Mouse (Mus musculus) CH12.LX (cell line): ENCODE results near the gene Sirt6. TPM values are rescaled to one million over a fixed set of nuclear protein-coding genes. Genes with fewer than 3 reads are reported as not detected.

Source experiments
- DNase-seq: peaks from one replicate; pipeline ENCODE4 v3.0.0-alpha.2; 2013; ENCODE audit errors: extremely low read depth
- H3K27ac ChIP-seq: 2 replicates; pipeline ENCODE4 v1.5.1; 2012; ENCODE audit warnings: low read depth, mild to moderate bottlenecking, control low read depth, moderate library complexity; ENCODE audit not compliant: insufficient read depth
- H3K27me3 ChIP-seq: replicated peaks from 2 replicates; pipeline ENCODE3; 2012; ENCODE audit warnings: inconsistent platforms
- H3K36me3 ChIP-seq, 2 experiments: replicated peaks in 1 of 2; 2 replicates each; pipeline versions ENCODE3 to v1.6.1; 2012; ENCODE audit warnings: inconsistent platforms in 1 of 2, low read length in 1 of 2, mild to moderate bottlenecking in 1 of 2, mixed read lengths in 1 of 2, moderate library complexity in 1 of 2; ENCODE audit not compliant: control insufficient read depth in 1 of 2, insufficient read depth in 1 of 2
- H3K4me1 ChIP-seq, 2 experiments: 2 replicates each; pipeline ENCODE4 v1.6.1; 2012; ENCODE audit warnings: inconsistent platforms in 1 of 2, moderate library complexity in 1 of 2; ENCODE audit not compliant: insufficient read depth in 2 of 2, control insufficient read depth in 1 of 2
- H3K4me2 ChIP-seq: 2 replicates; pipeline ENCODE4 v1.6.1; 2012; ENCODE audit warnings: low read depth, mild to moderate bottlenecking, control low read depth; ENCODE audit not compliant: poor library complexity, insufficient read depth, severe bottlenecking
- H3K4me3 ChIP-seq, 3 experiments: fragments of 150-350 bp in 1 of 3; sonication (generic) in 1 of 3; replicated peaks in 1 of 3; 2 replicates each; pipeline versions ENCODE3 to v1.5.1; 2011 to 2012; ENCODE audit warnings: low read depth in 2 of 3, low read length in 2 of 3, mild to moderate bottlenecking in 2 of 3, moderate library complexity in 2 of 3, control low read depth in 1 of 3, improper control_type of control experiment in 1 of 3, inconsistent platforms in 1 of 3, mixed read lengths in 1 of 3; ENCODE audit not compliant: poor library complexity in 1 of 3
- H3K79me2 ChIP-seq: replicated peaks from 2 replicates; pipeline ENCODE4 v1.6.1; 2012; ENCODE audit warnings: mild to moderate bottlenecking, moderate library complexity; ENCODE audit not compliant: control insufficient read depth, poor library complexity, insufficient read depth, severe bottlenecking; ENCODE audit errors: extremely low read depth
- H3K9ac ChIP-seq: 2 replicates; pipeline ENCODE4 v1.6.1; 2012; ENCODE audit warnings: low read depth, mild to moderate bottlenecking, control low read depth, moderate library complexity; ENCODE audit not compliant: insufficient read depth
- H3K9me3 ChIP-seq: replicated peaks from 2 replicates; pipeline ENCODE3; 2012; ENCODE audit warnings: low read length, inconsistent platforms, mixed read lengths
- BHLHE40 ChIP-seq: IDR thresholded peaks from 2 replicates; pipeline ENCODE4 v1.6.1; 2011; ENCODE audit warnings: mild to moderate bottlenecking, low read depth, low read length, improper control_type of control experiment
- E2F4 ChIP-seq: IDR thresholded peaks from 2 replicates; pipeline ENCODE4 v1.6.1; 2011; ENCODE audit warnings: low read depth, low read length, improper control_type of control experiment; ENCODE audit not compliant: insufficient replicate concordance
- EP300 ChIP-seq: IDR thresholded peaks from 2 replicates; pipeline ENCODE4 v1.6.1; 2011; ENCODE audit warnings: low read length, improper control_type of control experiment
- ETS1 ChIP-seq: conservative IDR thresholded peaks from 2 replicates; pipeline ENCODE4 v1.6.1; 2012; ENCODE audit warnings: low read depth, mild to moderate bottlenecking, inconsistent platforms, low read length, improper control_type of control experiment, moderate library complexity
- IRF4 ChIP-seq: IDR thresholded peaks from 2 replicates; pipeline ENCODE4 v1.6.1; 2014; ENCODE audit warnings: low read depth, mild to moderate bottlenecking, inconsistent platforms, low read length, improper control_type of control experiment
- JUND ChIP-seq: conservative IDR thresholded peaks from 2 replicates; pipeline ENCODE4 v1.6.1; 2011; ENCODE audit warnings: low read depth, low read length, improper control_type of control experiment
- KAT2A ChIP-seq: IDR thresholded peaks from 2 replicates; pipeline ENCODE4 v1.6.1; 2012; ENCODE audit warnings: low read length, improper control_type of control experiment, inconsistent platforms; ENCODE audit not compliant: insufficient replicate concordance
- MAFK ChIP-seq: IDR thresholded peaks from 2 replicates; pipeline ENCODE4 v1.6.1; 2011; ENCODE audit warnings: low read length, improper control_type of control experiment; ENCODE audit not compliant: insufficient replicate concordance
- MAX ChIP-seq: IDR thresholded peaks from 2 replicates; pipeline ENCODE4 v1.6.1; 2011; ENCODE audit warnings: low read length, improper control_type of control experiment
- MAZ ChIP-seq: IDR thresholded peaks from 2 replicates; pipeline ENCODE4 v1.6.1; 2012; ENCODE audit warnings: low read depth, mild to moderate bottlenecking, inconsistent platforms, low read length, improper control_type of control experiment, moderate library complexity
- MEF2A ChIP-seq: IDR thresholded peaks from 2 replicates; pipeline ENCODE4 v1.6.1; 2014; ENCODE audit warnings: low read depth, mild to moderate bottlenecking, inconsistent platforms, low read length, improper control_type of control experiment, borderline replicate concordance
- MYC ChIP-seq: IDR thresholded peaks from 2 replicates; pipeline ENCODE4 v1.6.1; 2011; ENCODE audit warnings: low read depth, mild to moderate bottlenecking, improper control_type of control experiment, low read length
- POLR2A ChIP-seq: IDR thresholded peaks from 2 replicates; pipeline ENCODE4 v1.6.1; 2011; ENCODE audit warnings: low read depth, mild to moderate bottlenecking, improper control_type of control experiment, low read length
- RAD21 ChIP-seq: IDR thresholded peaks from 2 replicates; pipeline ENCODE4 v1.6.1; 2011; ENCODE audit warnings: low read depth, mild to moderate bottlenecking, low read length, improper control_type of control experiment, moderate library complexity
- RCOR1 ChIP-seq: conservative IDR thresholded peaks from 2 replicates; pipeline ENCODE4 v1.6.1; 2012; ENCODE audit warnings: low read depth, mild to moderate bottlenecking, inconsistent platforms, low read length, improper control_type of control experiment
- TCF12 ChIP-seq: IDR thresholded peaks from 2 replicates; pipeline ENCODE4 v1.6.1; 2014; ENCODE audit warnings: low read depth, mild to moderate bottlenecking, inconsistent platforms, low read length, improper control_type of control experiment
- UBTF ChIP-seq: IDR thresholded peaks from 2 replicates; pipeline ENCODE4 v1.6.1; 2012; ENCODE audit warnings: low read depth, mild to moderate bottlenecking, inconsistent platforms, low read length, improper control_type of control experiment, moderate library complexity
- ZKSCAN1 ChIP-seq: IDR thresholded peaks from 2 replicates; pipeline ENCODE4 v1.6.1; 2012; ENCODE audit warnings: low read depth, inconsistent platforms, low read length, improper control_type of control experiment, borderline replicate concordance
- dilution Hi-C: fragments of 300-500 bp; cut with MboI; formaldehyde crosslinking; loops from 2 replicates; pipeline ENCODE4 v1.14.3; 2020; ENCODE audit warnings: low sequenced_read_pairs; ENCODE audit not compliant: extremely low pct_unique_long_range_greater_than_20kb, extremely low pct_ligation_motif_present
- in situ Hi-C: fragments of 300-500 bp; cut with MboI; formaldehyde crosslinking; loops from 3 replicates; pipeline ENCODE4 v1.14.3; 2019; ENCODE audit warnings: low sequenced_read_pairs, low pct_ligation_motif_present, low pct_unique_long_range_greater_than_20kb, mixed read lengths
- polyA plus RNA-seq: library from polyadenylated mRNA; unstranded; fragments of >175 nt; gene quantifications from 2 replicates; pipeline ENCODE4 v1.2.1, GENCODE M21; 2012; ENCODE audit warnings: low read depth; ENCODE audit not compliant: insufficient read length
- total RNA-seq, 2 experiments: library from RNA; depleted of rRNA; stranded (reverse); fragments of 300-350 nt in 1 of 2; fragments of >200 nt in 1 of 2; gene quantifications; 2 replicates each; pipeline ENCODE4 v1.2.3; 2012 to 2014

The Sirt6 gene
- total and polyA plus RNA-seq, 3 experiments, result 16.9 to 36.4 (median 17.8) TPM

- H3K4me2 ChIP-seq, result no peak overlapping the region
- H3K4me3 ChIP-seq, result no peak overlapping the region
- H3K9me3 ChIP-seq, result no peaks in the 10 kb centered on the region
- no peaks in the 10 kb centered on the region for H3K79me2 ChIP-seq
- H3K27me3 ChIP-seq, result peaks cover 62% of the 10 kb centered on the region
- no peak for DNase-seq
- dilution Hi-C loops, result no loop called here
- no peaks in the 10 kb centered on the region for H3K36me3 ChIP-seq
- no peak overlapping the region for H3K27ac ChIP-seq
- no peak overlapping the region for H3K9ac ChIP-seq
- TF ChIP-seq ZKSCAN1, result no peak
- no peak for TF ChIP-seq JUND
- no peak for TF ChIP-seq RCOR1
- no peak for TF ChIP-seq IRF4
- TF ChIP-seq EP300, result no peak
- TF ChIP-seq RAD21, result no peak
- TF ChIP-seq MAFK, result no peak
- TF ChIP-seq MAZ, result no peak
- TF ChIP-seq KAT2A, result no peak
- no peak for TF ChIP-seq MAX
- TF ChIP-seq MEF2A, result no peak
- TF ChIP-seq TCF12, result no peak
- no peak for TF ChIP-seq POLR2A
- no peak for TF ChIP-seq E2F4
- no peak for TF ChIP-seq ETS1
- no peak for TF ChIP-seq MYC
- no peak for TF ChIP-seq UBTF
- peaks cover 13 to 21% of the 10 kb centered on the region in 2 experiments for H3K4me1 ChIP-seq
- in situ Hi-C loops, result no loop called here
These were observed 10.5 kb upstream of the Sirt6 start for GRCm38 (mm10) chr10:81638101-81638500.

GRCm38 (mm10) chr10:81636338-81636737 lies 8.7 kb upstream of the Sirt6 start:
- TF ChIP-seq BHLHE40 (no peak), MAFK (no peak)
- TF ChIP-seq, all 38 proteins: peak for 0
- Histone ChIP-seq H3K79me2 (no peaks in the 10 kb centered on the region), H3K9me3 (no peaks in the 10 kb centered on the region), H3K4me2 (no peak overlapping the region), H3K36me3 (no peaks in the 10 kb centered on the region), H3K27ac (no peak overlapping the region), H3K4me1 (peaks cover 2 to 12% of the 10 kb centered on the region in 2 experiments), H3K4me3 (no peak overlapping the region), H3K9ac (no peak overlapping the region), H3K27me3 (peaks cover 64% of the 10 kb centered on the region)
- dilution Hi-C loops, result no loop called here
- in situ Hi-C loops, result no loop called here
- no peak for DNase-seq
